24 mouse cellular contexts compared by ENCODE assay signal in the genomic region with DNA sequence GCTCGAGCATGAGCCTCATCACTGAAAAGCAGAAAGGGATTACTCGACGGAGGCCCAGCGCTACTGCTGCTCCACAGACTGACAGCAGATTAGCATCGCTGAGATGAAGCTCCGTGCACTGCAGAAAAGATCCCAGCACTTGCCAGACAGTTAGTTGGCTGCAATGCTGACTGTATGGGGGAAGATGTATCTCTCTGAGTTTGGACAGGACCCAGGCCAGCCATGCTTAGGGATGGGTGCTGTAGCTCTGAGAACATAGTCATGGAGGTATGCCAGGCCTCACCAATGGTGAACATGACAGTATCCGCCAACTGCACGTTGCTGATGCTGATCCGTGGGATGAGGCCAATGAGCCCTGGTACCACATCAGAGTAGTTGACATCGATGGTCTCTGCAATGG. TPM values are rescaled to one million over a fixed set of nuclear protein-coding genes. Genes with fewer than 3 reads are reported as not detected.
DNase-seq lines count a peak whose midpoint lies in the region; TF ChIP-seq lines count a peak whose summit lies in the region.
"Had no signal": no experiment of that assay in that cellular context is flagged by ENCODE, and none has a peak within 500 bp of the region (broad histone marks: within the 10 kb centered on the region; RNA-seq: fewer than 3 reads in every experiment).

No protein-coding gene starts in this region.

- 36% methylated on average over 10 of the region's 10 CpGs for WGBS in cerebellum, adult 2 months

- TF ChIP-seq POLR2A in cerebellum, adult 2 months (IDR thresholded peaks at IDR 0.05; ENCODE audit: borderline replicate concordance, insufficient read depth, low read length), result no peak
- no peak for TF ChIP-seq POLR2A in testis, adult 2 months (IDR thresholded peaks at IDR 0.05; ENCODE audit: control insufficient read depth, low read depth, low read length)

- no peaks in the 10 kb centered on the region for H3K27me3 ChIP-seq in cerebellum, adult 2 months (ENCODE audit: control insufficient read depth, insufficient read depth, low read length)
- no peaks in the 10 kb centered on the region for H3K27me3 ChIP-seq in testis, adult 2 months (ENCODE audit: control insufficient read depth, insufficient read depth, low read length)
- H3K27me3 ChIP-seq: embryonic facial prominence, embryonic 12.5 days; forebrain, embryonic 13.5 days; hindbrain, embryonic 15.5 days; liver, embryonic 15.5 days; lung, embryonic 15.5 days; megakaryocyte, embryonic 14.5 days; midbrain, embryonic 13.5 days had no signal

- H3K36me3 ChIP-seq in testis, adult 2 months (ENCODE audit: control insufficient read depth, insufficient read depth, low read length), result peaks cover 4% of the 10 kb centered on the region; the same call in 1 of the 2 replicates

- H3K4me1 ChIP-seq in cerebellum, adult 2 months (ENCODE audit: control insufficient read depth, insufficient read depth, low read length), result peaks cover 33% of the 10 kb centered on the region
- peaks cover 2% of the 10 kb centered on the region; the same call in 1 of the 2 replicates for H3K4me1 ChIP-seq in testis, adult 2 months (ENCODE audit: control insufficient read depth, insufficient read depth, low read length)
- H3K4me1 ChIP-seq: embryonic facial prominence, embryonic 12.5 days had no signal

- intact Hi-C loops in gastrocnemius, adult 2 months (cut with DNase I), result no loop called here
- intact Hi-C loops in left cerebral cortex, adult 2 months (cut with DNase I), result no loop called here
- intact Hi-C loops in left cerebral cortex, postnatal 10 days (cut with DNase I), result no loop called here

- H3K4me3 ChIP-seq in cerebellum, adult 2 months (replicated peaks; ENCODE audit: insufficient read depth, low read depth, low read length), result no peak overlapping the region
- no peak overlapping the region for H3K4me3 ChIP-seq in gastrocnemius, adult 2 months
- H3K4me3 ChIP-seq in left cerebral cortex, adult 2 months, result no peak overlapping the region
- H3K4me3 ChIP-seq in testis, adult 2 months (ENCODE audit: control insufficient read depth, low read depth, low read length), result peak overlapping the region; percentile 53
- H3K4me3 ChIP-seq: embryonic facial prominence, embryonic 12.5 days; forebrain, embryonic 13.5 days; hindbrain, embryonic 15.5 days; limb, embryonic 10.5 days; liver, embryonic 15.5 days; lung, embryonic 15.5 days; megakaryocyte, embryonic 14.5 days; midbrain, embryonic 13.5 days had no signal

- TF ChIP-seq CTCF in cerebellum, adult 2 months (IDR thresholded peaks at IDR 0.05; ENCODE audit: borderline replicate concordance, insufficient read depth, low read depth, low read length), result no peak
- TF ChIP-seq CTCF in gastrocnemius, adult 2 months (IDR thresholded peaks at IDR 0.05), result no peak
- no peak for TF ChIP-seq CTCF in left cerebral cortex, adult 2 months (IDR thresholded peaks at IDR 0.05)
- TF ChIP-seq CTCF in testis, adult 2 months (IDR thresholded peaks at IDR 0.05; ENCODE audit: control insufficient read depth, insufficient read depth, insufficient replicate concordance, low read depth, low read length), result no peak

- no peak for DNase-seq in cerebellum, adult 2 months
- no peak for DNase-seq in cerebellum, postnatal 25 days
- DNase-seq in gastrocnemius, adult 2 months, result no peak
- no peak for DNase-seq in gastrocnemius, adult 18-20 months (ENCODE audit: low spot score)
- DNase-seq in left cerebral cortex, adult 2 months (ENCODE audit: extremely low spot score in 1 of 2, low spot score in 2 of 2), result no peak
- no peak for DNase-seq in left cerebral cortex, postnatal 10 days (ENCODE audit: extremely low spot score in 1 of 2, low spot score in 2 of 2)
- DNase-seq in testis, postnatal 10 days (ENCODE audit: low spot score), result no peak
- DNase-seq: adrenal gland, postnatal 10 days; kidney, adult 2 months; liver; lung, postnatal 36 days had no signal

- 0 out of 2 replicates have a peak overlapping the region, but pooled peaks have one; percentile 4 for H3K27ac ChIP-seq in cerebellum, adult 2 months (ENCODE audit: insufficient read depth, low read length)
- 0 out of 2 replicates have a peak overlapping the region, but pooled peaks have one; percentile 82 for H3K27ac ChIP-seq in gastrocnemius, adult 2 months
- peak overlapping the region; percentile 40; the same call in 1 of the 2 replicates for H3K27ac ChIP-seq in left cerebral cortex, adult 2 months
- no peak overlapping the region; the same call in 1 of the 2 replicates for H3K27ac ChIP-seq in testis, adult 2 months (ENCODE audit: control insufficient read depth, insufficient read depth, low read depth, low read length)
- H3K27ac ChIP-seq: embryonic facial prominence, embryonic 12.5 days; forebrain, embryonic 13.5 days; hindbrain, embryonic 15.5 days; kidney, postnatal 0 days; limb, embryonic 10.5 days; liver, embryonic 15.5 days; lung, embryonic 15.5 days; midbrain, embryonic 13.5 days had no signal

RNA-seq across cellular contexts. Expression of a gene that starts 10.7 kb away (rescaled TPM):
- 183 and 192 TPM in 2 replicates for polyA plus RNA-seq in cerebellum, adult 2 months (2012; rRNA removed)
- total RNA-seq in gastrocnemius, adult 2 months (2021), result 100 to 1,000 TPM; 267 to 281 TPM
- total RNA-seq in gastrocnemius, adult 18-20 months (2021), result 100 to 1,000 TPM; 262 to 289 TPM
- total RNA-seq in left cerebral cortex, adult 2 months (2021), result 100 to 1,000 TPM; 115 to 123 TPM
- total RNA-seq in left cerebral cortex, postnatal 10 days (2021), result 100 to 1,000 TPM; 115 to 121 TPM
- polyA plus RNA-seq in testis, adult 2 months (2012; rRNA removed), result 207 and 222 TPM in 2 replicates

RNA-seq across cellular contexts. Expression of a gene that starts 12.3 kb away (rescaled TPM):
- 16.6 and 18.0 TPM in 2 replicates for polyA plus RNA-seq in cerebellum, adult 2 months (2012; rRNA removed)
- total RNA-seq in gastrocnemius, adult 2 months (2021), result 1 to 10 TPM; 2.4 to 3.2 TPM
- 1 to 10 TPM; 3.1 to 3.2 TPM for total RNA-seq in gastrocnemius, adult 18-20 months (2021)
- total RNA-seq in left cerebral cortex, adult 2 months (2021), result 10 to 100 TPM in 1 of 2 experiments, 1 to 10 TPM in 1; 9.1 to 11.4 TPM
- 10 to 100 TPM in 1 of 2 experiments, 1 to 10 TPM in 1; 8.0 to 10.1 TPM for total RNA-seq in left cerebral cortex, postnatal 10 days (2021)
- polyA plus RNA-seq in testis, adult 2 months (2012; rRNA removed), result 6.6 and 8.2 TPM in 2 replicates

RNA-seq across cellular contexts. Expression of a gene that starts 17.0 kb away (rescaled TPM):
- polyA plus RNA-seq in cerebellum, adult 2 months (2012; rRNA removed), result 669 and 676 TPM in 2 replicates
- total RNA-seq in gastrocnemius, adult 2 months (2021), result 10 to 100 TPM; 81.4 to 83.9 TPM
- 10 to 100 TPM; 82.2 to 83.6 TPM for total RNA-seq in gastrocnemius, adult 18-20 months (2021)
- 100 to 1,000 TPM; 430 to 462 TPM for total RNA-seq in left cerebral cortex, adult 2 months (2021)
- 100 to 1,000 TPM; 464 to 465 TPM for total RNA-seq in left cerebral cortex, postnatal 10 days (2021)
- 214 and 232 TPM in 2 replicates for polyA plus RNA-seq in testis, adult 2 months (2012; rRNA removed)

RNA-seq across cellular contexts. Expression of a gene that starts 20.8 kb away (rescaled TPM):
- 41.0 and 42.0 TPM in 2 replicates for polyA plus RNA-seq in cerebellum, adult 2 months (2012; rRNA removed)
- 1 to 10 TPM; 1.4 to 2.2 TPM for total RNA-seq in gastrocnemius, adult 2 months (2021)
- 1 to 10 TPM; 1.8 to 2.0 TPM for total RNA-seq in gastrocnemius, adult 18-20 months (2021)
- total RNA-seq in left cerebral cortex, adult 2 months (2021), result 10 to 100 TPM; 86.7 to 90.6 TPM
- total RNA-seq in left cerebral cortex, postnatal 10 days (2021), result 100 to 1,000 TPM; 165 to 170 TPM
- 28.5 and 33.1 TPM in 2 replicates for polyA plus RNA-seq in testis, adult 2 months (2012; rRNA removed)
- total RNA-seq: hematopoietic stem cell, adult 5-6 weeks; monocyte, adult 5-6 weeks; neutrophil, adult 5-6 weeks had no signal

RNA-seq across cellular contexts. Expression of a gene that starts 25.5 kb away (rescaled TPM):
- 0.38 and 0.40 TPM in 2 replicates for polyA plus RNA-seq in cerebellum, adult 2 months (2012; rRNA removed)
- total RNA-seq in gastrocnemius, adult 2 months (2021), result under 1 TPM; 0.25 to 0.46 TPM
- under 1 TPM; 0.19 to 0.27 TPM for total RNA-seq in gastrocnemius, adult 18-20 months (2021)
- 1 to 10 TPM; 3.6 to 3.9 TPM for total RNA-seq in left cerebral cortex, adult 2 months (2021)
- 1 to 10 TPM; 2.0 to 2.1 TPM for total RNA-seq in left cerebral cortex, postnatal 10 days (2021)
- 9.0 and 10.2 TPM in 2 replicates for polyA plus RNA-seq in testis, adult 2 months (2012; rRNA removed)
- total RNA-seq: monocyte, adult 5-6 weeks; neutrophil, adult 5-6 weeks had no signal

Comparison
In these comparisons a context has a peak if more than half of its experiments do, and no peak if none do; other contexts are left out.
1. RNA of a gene that starts 17.0 kb away (total RNA-seq): 464 to 465 TPM in left cerebral cortex, postnatal 10 days and 430 to 462 TPM in left cerebral cortex, adult 2 months; 81.4 to 83.9 TPM in gastrocnemius, adult 2 months and 82.2 to 83.6 TPM in gastrocnemius, adult 18-20 months; every median in the first group is over 4 times any median in the second.